In genomic region chr17:13550896-13551267, GRCm38 (mm10) we compare ENCODE assay signal across 7 mouse cellular contexts.
DNase-seq lines count a peak whose midpoint lies in the region; ATAC-seq lines count a peak whose summit lies in the region.
"Not testable (repeated sequence)": the region's sequence is repeated elsewhere in the genome, so short reads cannot be mapped to it uniquely, and the experiment has no call there.

No protein-coding gene starts in this region.

- H3K36me3 ChIP-seq in embryonic facial prominence, embryonic 15.5 days; heart, embryonic 12.5 days; hindbrain, embryonic 14.5 days (replicated peaks; ENCODE audit: control insufficient read depth, insufficient read depth); limb, embryonic 12.5 days; liver, embryonic 16.5 days (ENCODE audit: control insufficient read depth, insufficient read depth); midbrain, embryonic 12.5 days; neural tube, embryonic 12.5 days: not testable (repeated sequence)

- H3K27ac ChIP-seq in embryonic facial prominence, embryonic 15.5 days (replicated peaks); heart, embryonic 12.5 days (ENCODE audit: poor library complexity, severe bottlenecking); hindbrain, embryonic 14.5 days; limb, embryonic 12.5 days; liver, embryonic 16.5 days (ENCODE audit: low read length); midbrain, embryonic 12.5 days (replicated peaks); neural tube, embryonic 12.5 days: not testable (repeated sequence)

- ATAC-seq in embryonic facial prominence, embryonic 15.5 days (ENCODE audit: insufficient number of reproducible peaks, low FRiP score, low TSS enrichment, low read depth) = peak; percentile 55
- peak; percentile 56 for ATAC-seq in heart, embryonic 12.5 days (ENCODE audit: insufficient number of reproducible peaks, low FRiP score)
- peak; percentile 59 for ATAC-seq in hindbrain, embryonic 14.5 days (ENCODE audit: low FRiP score)
- peak; percentile 60 for ATAC-seq in limb, embryonic 12.5 days (ENCODE audit: insufficient number of reproducible peaks, insufficient read depth, low FRiP score, low TSS enrichment, low read depth)
- ATAC-seq in liver, embryonic 16.5 days (ENCODE audit: low read depth) = peak; percentile 42
- peak; percentile 53 for ATAC-seq in midbrain, embryonic 12.5 days (ENCODE audit: low FRiP score, low read depth)
- ATAC-seq in neural tube, embryonic 12.5 days (ENCODE audit: low FRiP score, low read depth) = peak; percentile 45

- not testable (repeated sequence) for H3K4me3 ChIP-seq in embryonic facial prominence, embryonic 15.5 days (replicated peaks); heart, embryonic 12.5 days; hindbrain, embryonic 14.5 days (replicated peaks; ENCODE audit: low read length); limb, embryonic 12.5 days (replicated peaks); liver, embryonic 16.5 days (ENCODE audit: low read depth, low read length); midbrain, embryonic 12.5 days; neural tube, embryonic 12.5 days

- H3K27me3 ChIP-seq in embryonic facial prominence, embryonic 15.5 days; heart, embryonic 12.5 days (replicated peaks); hindbrain, embryonic 14.5 days (ENCODE audit: control insufficient read depth, insufficient read depth, low read length); limb, embryonic 12.5 days; liver, embryonic 16.5 days (ENCODE audit: control insufficient read depth, insufficient read depth, low read depth, low read length); midbrain, embryonic 12.5 days; neural tube, embryonic 12.5 days (replicated peaks): not testable (repeated sequence)

- H3K4me2 ChIP-seq in embryonic facial prominence, embryonic 15.5 days (replicated peaks); heart, embryonic 12.5 days; hindbrain, embryonic 14.5 days (replicated peaks); limb, embryonic 12.5 days; liver, embryonic 16.5 days (ENCODE audit: low read depth, low read length); midbrain, embryonic 12.5 days (replicated peaks); neural tube, embryonic 12.5 days (replicated peaks): not testable (repeated sequence)

- peaks cover 45% of the 10 kb centered on the region for H3K9me3 ChIP-seq in embryonic facial prominence, embryonic 15.5 days (replicated peaks)
- H3K9me3 ChIP-seq in heart, embryonic 12.5 days (replicated peaks) = peaks cover 47% of the 10 kb centered on the region
- peaks cover 58% of the 10 kb centered on the region for H3K9me3 ChIP-seq in hindbrain, embryonic 14.5 days (ENCODE audit: control insufficient read depth, low read length)
- peaks cover 55% of the 10 kb centered on the region for H3K9me3 ChIP-seq in limb, embryonic 12.5 days
- H3K9me3 ChIP-seq in liver, embryonic 16.5 days (replicated peaks; ENCODE audit: control insufficient read depth, low read length) = peaks cover 11% of the 10 kb centered on the region
- H3K9me3 ChIP-seq in midbrain, embryonic 12.5 days = peaks cover 53% of the 10 kb centered on the region
- H3K9me3 ChIP-seq in neural tube, embryonic 12.5 days = peaks cover 53% of the 10 kb centered on the region

- H3K9ac ChIP-seq in embryonic facial prominence, embryonic 15.5 days; heart, embryonic 12.5 days; hindbrain, embryonic 14.5 days; limb, embryonic 12.5 days (replicated peaks); liver, embryonic 16.5 days (ENCODE audit: low read depth, low read length); midbrain, embryonic 12.5 days (replicated peaks); neural tube, embryonic 12.5 days: not testable (repeated sequence)

- H3K4me1 ChIP-seq in embryonic facial prominence, embryonic 15.5 days; heart, embryonic 12.5 days (replicated peaks); hindbrain, embryonic 14.5 days (replicated peaks; ENCODE audit: control insufficient read depth, insufficient read depth, low read length); limb, embryonic 12.5 days (replicated peaks); liver, embryonic 16.5 days (ENCODE audit: control insufficient read depth, low read depth, low read length); midbrain, embryonic 12.5 days; neural tube, embryonic 12.5 days: not testable (repeated sequence)

- DNase-seq in hindbrain, embryonic 14.5 days (ENCODE audit: low spot score) = not testable (repeated sequence)
